Mouse (Mus musculus) midbrain, embryonic 10.5 days (tissue): ENCODE data around the gene Vwa5b1. TPM values are rescaled to one million over a fixed set of nuclear protein-coding genes. Genes with fewer than 3 reads are reported as not detected.

Source experiments
- DNase-seq: peaks from one replicate; pipeline ENCODE4 v3.0.0-alpha.2; 2017; ENCODE audit warnings: low spot score
- H3K27ac ChIP-seq: fragments of 300-500 bp; sonication (generic); replicated peaks from 2 replicates; pipeline ENCODE4 v1.5.1; 2016; ENCODE audit warnings: mild to moderate bottlenecking
- H3K27me3 ChIP-seq: fragments of 300-500 bp; sonication (generic); 2 replicates; pipeline ENCODE4 v1.6.1; 2016; ENCODE audit warnings: low read depth, mild to moderate bottlenecking; ENCODE audit not compliant: poor library complexity, severe bottlenecking
- H3K36me3 ChIP-seq: fragments of 300-500 bp; sonication (generic); 2 replicates; pipeline ENCODE4 v1.6.1; 2016; ENCODE audit warnings: mild to moderate bottlenecking, moderate library complexity
- H3K4me1 ChIP-seq: fragments of 300-500 bp; sonication (generic); 2 replicates; pipeline ENCODE4 v1.6.1; 2016
- H3K4me3 ChIP-seq: fragments of 300-500 bp; sonication (generic); 2 replicates; pipeline ENCODE4 v1.5.1; 2016; ENCODE audit warnings: mild to moderate bottlenecking, moderate library complexity
- H3K9me3 ChIP-seq: fragments of 300-500 bp; sonication (generic); replicated peaks from 2 replicates; pipeline ENCODE4 v1.6.1; 2016; ENCODE audit warnings: mild to moderate bottlenecking
- WGBS: fragments of 180-500 bp; shearing (Covaris S2); methylation state at CpG from one replicate; pipeline ENCODE4 v1.1.7; 2016; 5-methylcytosine and 5-hydroxymethylcytosine counted together
- polyA plus RNA-seq: library from polyadenylated mRNA; unstranded; fragments of >200 nt; fragmentation: Nextera tagmentation; extraction: Ambion mirVana; gene quantifications from 2 replicates; pipeline ENCODE4 v1.2.1, GENCODE M21; 2016

Vwa5b1 gene
- polyA plus RNA-seq, 1 experiment from 2014 or later: 0.33 TPM

DNA sequence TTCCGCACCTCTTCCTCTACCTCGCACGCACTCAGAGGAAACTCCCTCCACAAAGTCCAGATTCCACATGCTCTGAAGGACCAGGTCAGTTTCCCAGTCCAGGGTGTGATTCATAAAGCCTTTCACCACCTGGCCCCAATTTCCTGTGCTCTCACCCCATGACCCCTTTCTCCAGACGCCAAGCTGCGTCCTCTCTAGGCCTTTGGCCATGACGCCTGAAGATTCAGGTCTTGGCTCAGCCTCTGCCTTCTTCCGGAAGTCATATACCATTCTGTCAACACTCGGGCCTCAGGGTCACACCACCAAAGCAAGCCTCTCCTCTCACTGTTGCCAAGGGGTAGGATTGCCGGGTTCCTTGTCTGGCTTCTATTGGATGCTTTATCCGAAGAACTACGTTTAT lies 65.8 kb downstream of the Vwa5b1 start:
- Histone ChIP-seq H3K9me3 (no peaks in the 10 kb centered on the region), H3K4me1 (peaks cover 28% of the 10 kb centered on the region), H3K27me3 (no peaks in the 10 kb centered on the region), H3K4me3 (no peak overlapping the region), H3K27ac (0 out of 2 replicates have a peak overlapping the region, but pooled peaks have one; percentile 2), H3K36me3 (no peaks in the 10 kb centered on the region)
- 72% methylated on average over 11 of the region's 11 CpGs for WGBS
- no peak for DNase-seq

GRCm38 (mm10) chr4:138568275-138568674 lies 67.4 kb downstream of the Vwa5b1 start:
- Histone ChIP-seq H3K27ac (peak overlapping the region; percentile 33; the same call in 1 of the 2 replicates), H3K27me3 (no peaks in the 10 kb centered on the region), H3K36me3 (no peaks in the 10 kb centered on the region), H3K4me3 (no peak overlapping the region), H3K4me1 (peaks cover 20% of the 10 kb centered on the region), H3K9me3 (no peaks in the 10 kb centered on the region)
- 78% methylated on average over 2 of the region's 2 CpGs for WGBS
- no peak for DNase-seq

- WGBS: 10% methylated on average over 8 of the region's 8 CpGs
- DNase-seq: peak; percentile 85
- no peaks in the 10 kb centered on the region for H3K36me3 ChIP-seq
- peaks cover 27% of the 10 kb centered on the region for H3K27me3 ChIP-seq
- H3K27ac ChIP-seq: 0 out of 2 replicates have a peak overlapping the region, but pooled peaks have one; percentile 13
- no peaks in the 10 kb centered on the region for H3K9me3 ChIP-seq
- H3K4me3 ChIP-seq: no peak overlapping the region
- peaks cover 17% of the 10 kb centered on the region; the same call in 1 of the 2 replicates for H3K4me1 ChIP-seq
Measured at GRCm38 (mm10) chr4:138561986-138562385, 73.7 kb downstream of the Vwa5b1 start.

DNA sequence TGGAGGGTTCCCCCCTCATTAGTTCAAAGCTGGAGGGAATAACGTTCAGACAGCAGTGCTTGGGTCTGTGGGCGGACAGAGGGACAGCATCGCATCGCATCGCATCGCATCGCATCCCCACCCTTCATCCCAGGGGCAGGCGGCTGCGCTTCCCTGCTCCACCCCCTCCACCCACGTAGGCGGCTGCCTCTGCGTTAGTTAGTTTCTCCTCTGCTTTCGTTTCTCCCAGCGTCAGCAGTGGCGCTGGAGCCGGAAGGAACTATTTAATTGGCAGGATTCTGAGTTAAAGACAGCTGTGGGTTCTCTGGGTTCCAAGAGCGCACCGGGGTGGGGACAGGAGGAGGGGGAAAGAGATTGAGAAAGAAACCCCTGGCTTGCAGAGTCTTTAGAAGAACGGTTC lies 80.2 kb downstream of the Vwa5b1 start:
- peak overlapping the region; percentile 38 for H3K4me3 ChIP-seq
- H3K27ac ChIP-seq: no peak overlapping the region; the same call in 1 of the 2 replicates
- H3K4me1 ChIP-seq: peaks cover 30% of the 10 kb centered on the region
- H3K9me3 ChIP-seq: no peaks in the 10 kb centered on the region
- H3K36me3 ChIP-seq: no peaks in the 10 kb centered on the region
- peaks cover 62% of the 10 kb centered on the region for H3K27me3 ChIP-seq
- WGBS: 2% methylated on average over 19 of the region's 19 CpGs
- DNase-seq: no peak

- H3K4me3 ChIP-seq: peak overlapping the region; percentile 38
- peaks cover 62% of the 10 kb centered on the region for H3K27me3 ChIP-seq
- 3% methylated on average over 14 of the region's 14 CpGs for WGBS
- no peak for DNase-seq
- H3K4me1 ChIP-seq: peaks cover 30% of the 10 kb centered on the region
- H3K27ac ChIP-seq: peak overlapping the region; percentile 17; the same call in 1 of the 2 replicates
- no peaks in the 10 kb centered on the region for H3K36me3 ChIP-seq
- no peaks in the 10 kb centered on the region for H3K9me3 ChIP-seq
Measured at GRCm38 (mm10) chr4:138554934-138555333, 80.8 kb downstream of the Vwa5b1 start.

GRCm38 (mm10) chr4:138554302-138554701 lies 81.4 kb downstream of the Vwa5b1 start:
- peak; percentile 23 for DNase-seq

DNA sequence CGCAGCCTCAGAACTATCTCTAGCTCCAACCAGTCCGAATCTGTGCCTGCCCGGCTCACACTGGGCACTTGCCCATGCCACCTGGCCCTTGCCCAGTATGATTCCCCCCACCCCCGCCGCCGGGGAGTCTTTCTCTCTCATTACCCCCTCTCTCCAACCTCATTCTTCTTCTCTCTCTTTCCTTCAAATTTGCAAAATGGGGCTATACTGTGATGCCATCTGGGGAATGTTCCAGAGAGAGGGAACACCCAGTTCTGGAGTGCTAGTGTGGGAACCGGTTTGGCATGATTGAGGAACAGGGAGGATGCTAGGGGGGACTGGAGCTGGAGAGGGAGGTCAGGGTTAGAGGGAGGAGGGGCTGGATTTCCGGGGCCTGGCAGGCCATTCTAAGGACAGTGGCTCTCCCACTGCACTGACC lies 82.2 kb downstream of the Vwa5b1 start:
- no peak for DNase-seq
- Histone ChIP-seq H3K4me3 (no peak overlapping the region), H3K27ac (0 out of 2 replicates have a peak overlapping the region, but pooled peaks have one; percentile 23), H3K4me1 (peaks cover 29% of the 10 kb centered on the region), H3K36me3 (no peaks in the 10 kb centered on the region), H3K9me3 (no peaks in the 10 kb centered on the region), H3K27me3 (peaks cover 58% of the 10 kb centered on the region)
- 74% methylated on average over 8 of the region's 8 CpGs for WGBS

More at GRCm38 (mm10) chr4:138554302-138554701, 81.4 kb downstream of the Vwa5b1 start:
- peaks cover 62% of the 10 kb centered on the region for H3K27me3 ChIP-seq
- H3K4me1 ChIP-seq: peaks cover 30% of the 10 kb centered on the region
- H3K27ac ChIP-seq: 0 out of 2 replicates have a peak overlapping the region, but pooled peaks have one; percentile 23
- H3K4me3 ChIP-seq: no peak overlapping the region
- no peaks in the 10 kb centered on the region for H3K36me3 ChIP-seq
- 12% methylated on average over 3 of the region's 3 CpGs for WGBS
- no peaks in the 10 kb centered on the region for H3K9me3 ChIP-seq

DNA sequence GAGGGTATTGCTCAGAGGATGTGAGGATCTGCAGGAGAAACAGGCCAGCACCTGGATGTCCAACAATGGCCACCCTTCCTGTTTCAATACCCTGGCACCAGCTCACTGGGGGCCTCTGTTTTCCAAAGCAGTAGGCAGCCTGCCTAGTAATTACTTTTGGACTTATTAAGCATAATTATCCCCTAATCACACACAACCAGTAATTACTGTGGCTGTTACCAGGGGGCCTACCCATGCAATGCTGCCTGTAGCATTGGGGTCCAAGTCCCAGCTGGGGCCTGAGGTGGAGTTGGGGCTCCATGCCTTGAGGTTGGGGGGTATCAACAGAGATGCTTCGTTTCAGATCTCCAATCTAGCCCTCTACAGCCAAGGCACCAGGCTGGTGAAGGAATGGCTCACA lies 82.6 kb downstream of the Vwa5b1 start:
- H3K27ac ChIP-seq: no peak overlapping the region

DNA sequence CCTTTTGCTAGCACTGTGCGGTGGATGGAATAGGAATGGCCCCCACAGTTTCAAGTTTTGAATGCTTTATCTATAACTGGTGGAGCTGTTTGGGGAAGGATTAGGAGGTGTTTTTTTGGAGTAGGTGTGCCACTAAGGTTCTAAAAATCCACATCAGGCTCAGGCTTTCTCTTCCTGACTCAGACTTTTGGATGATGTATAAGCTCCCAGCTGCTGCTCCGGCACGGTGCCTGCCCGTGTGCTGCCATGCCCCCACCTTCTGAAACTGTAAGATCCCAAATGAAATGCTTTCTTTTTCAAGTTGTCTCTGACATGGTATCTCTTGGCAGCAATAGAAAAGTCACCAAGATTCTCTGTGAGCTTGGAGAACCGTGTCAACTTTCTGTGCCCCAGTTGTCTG lies 84.1 kb downstream of the Vwa5b1 start:
- DNase-seq: no peak
- H3K9me3 ChIP-seq: no peaks in the 10 kb centered on the region
- no peak overlapping the region for H3K27ac ChIP-seq
- WGBS: 93% methylated on average over 5 of the region's 5 CpGs
- no peak overlapping the region for H3K4me3 ChIP-seq
- H3K4me1 ChIP-seq: peaks cover 39% of the 10 kb centered on the region
- H3K27me3 ChIP-seq: peaks cover 46% of the 10 kb centered on the region
- no peaks in the 10 kb centered on the region for H3K36me3 ChIP-seq

More for the DNA sequence above, 82.6 kb downstream of the Vwa5b1 start:
- Histone ChIP-seq H3K4me3 (no peak overlapping the region), H3K27me3 (peaks cover 58% of the 10 kb centered on the region), H3K9me3 (no peaks in the 10 kb centered on the region), H3K36me3 (no peaks in the 10 kb centered on the region), H3K4me1 (peaks cover 31% of the 10 kb centered on the region)
- DNase-seq: no peak
- 68% methylated on average over 1 of the region's 1 CpGs for WGBS

GRCm38 (mm10) chr4:138550557-138550956 lies 85.1 kb downstream of the Vwa5b1 start:
- peaks cover 32% of the 10 kb centered on the region for H3K4me1 ChIP-seq
- H3K4me3 ChIP-seq: no peak overlapping the region
- 67% methylated on average over 5 of the region's 5 CpGs for WGBS
- H3K27me3 ChIP-seq: peaks cover 46% of the 10 kb centered on the region
- no peaks in the 10 kb centered on the region for H3K36me3 ChIP-seq
- no peaks in the 10 kb centered on the region for H3K9me3 ChIP-seq
- DNase-seq: no peak
- no peak overlapping the region for H3K27ac ChIP-seq

- WGBS: 77% methylated on average over 4 of the region's 4 CpGs
- peaks cover 16% of the 10 kb centered on the region for H3K4me1 ChIP-seq
- no peak for DNase-seq
Measured at GRCm38 (mm10) chr4:138548960-138549359, 86.7 kb downstream of the Vwa5b1 start.

DNA sequence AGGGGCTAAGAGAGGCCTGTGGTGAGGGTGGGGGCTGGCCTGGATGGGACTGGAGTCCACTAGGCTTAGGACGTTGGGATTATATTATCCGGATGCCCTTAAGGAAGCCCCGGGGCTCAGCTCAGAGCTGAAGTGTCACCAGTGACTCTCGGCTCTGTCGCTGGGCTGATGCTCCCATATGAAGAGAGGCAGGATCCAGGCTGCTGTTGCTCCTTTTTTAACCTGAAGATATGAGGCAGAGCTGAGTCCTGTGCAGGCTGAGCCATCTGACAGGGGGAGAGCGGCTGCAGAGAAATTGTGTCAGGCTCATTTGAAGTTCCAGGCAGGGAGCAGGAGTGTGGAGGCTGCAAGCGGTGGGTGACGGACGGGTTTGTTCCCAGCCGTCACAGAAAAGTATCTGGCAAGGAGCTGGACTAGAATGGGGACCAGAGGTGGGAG lies 87.5 kb downstream of the Vwa5b1 start:
- no peak for DNase-seq
- peaks cover 26% of the 10 kb centered on the region for H3K27me3 ChIP-seq
- no peak overlapping the region for H3K27ac ChIP-seq
- no peaks in the 10 kb centered on the region for H3K9me3 ChIP-seq
- peaks cover 18% of the 10 kb centered on the region for H3K4me1 ChIP-seq
- no peaks in the 10 kb centered on the region for H3K36me3 ChIP-seq
- no peak overlapping the region for H3K4me3 ChIP-seq
- WGBS: 12% methylated on average over 10 of the region's 10 CpGs

More at GRCm38 (mm10) chr4:138548960-138549359, 86.7 kb downstream of the Vwa5b1 start:
- Histone ChIP-seq H3K27me3 (peaks cover 34% of the 10 kb centered on the region), H3K9me3 (no peaks in the 10 kb centered on the region), H3K36me3 (no peaks in the 10 kb centered on the region), H3K4me3 (no peak overlapping the region), H3K27ac (no peak overlapping the region)

DNA sequence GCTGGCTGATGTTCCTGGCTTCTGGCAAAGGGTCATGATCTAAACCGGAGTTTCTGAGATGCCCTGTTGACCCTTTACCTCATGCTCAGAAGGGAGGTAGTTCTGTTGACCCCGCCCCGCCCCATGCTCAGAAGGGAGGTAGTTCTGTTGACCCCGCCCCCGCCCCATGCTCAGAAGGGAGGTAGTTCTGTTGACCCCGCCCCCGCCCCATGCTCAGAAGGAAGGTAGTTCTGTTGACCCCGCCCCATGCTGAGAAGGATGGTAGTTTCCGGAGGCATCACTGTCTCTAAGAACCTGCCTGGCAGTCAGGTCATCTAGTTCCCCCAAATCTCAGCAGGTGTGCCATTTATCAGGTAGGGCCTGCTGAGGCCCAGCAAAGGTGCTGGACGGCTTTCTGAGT lies 88.1 kb downstream of the Vwa5b1 start:
- Histone ChIP-seq H3K4me1 (peaks cover 21% of the 10 kb centered on the region), H3K27ac (no peak overlapping the region), H3K9me3 (no peaks in the 10 kb centered on the region), H3K4me3 (no peak overlapping the region), H3K27me3 (peaks cover 20% of the 10 kb centered on the region), H3K36me3 (no peaks in the 10 kb centered on the region)
- DNase-seq: no peak
- 23% methylated on average over 10 of the region's 10 CpGs for WGBS
